Mouse (Mus musculus) lung, embryonic 15.5 days (tissue): ENCODE data around the gene Sgms2. TPM values are rescaled to one million over a fixed set of nuclear protein-coding genes. Genes with fewer than 3 reads are reported as not detected.

Experiments
- ATAC-seq: fragments of 200-750 bp; cut with Nextera tagmentation; 2 replicates; pipeline ENCODE4 v1.8.0; 2017; ENCODE audit warnings: moderate number of reproducible peaks, borderline replicate concordance; ENCODE audit not compliant: low FRiP score, low TSS enrichment; ENCODE audit errors: extremely low read depth
- H3K27ac ChIP-seq: fragments of 300-500 bp; sonication (generic); 2 replicates; pipeline ENCODE4 v1.5.1; 2015; ENCODE audit warnings: moderate library complexity, mild to moderate bottlenecking, inconsistent platforms
- H3K27me3 ChIP-seq: fragments of 300-500 bp; sonication (generic); 2 replicates; pipeline ENCODE4 v1.6.1; 2015; ENCODE audit warnings: inconsistent platforms
- H3K36me3 ChIP-seq: fragments of 300-500 bp; sonication (generic); 2 replicates; pipeline ENCODE4 v1.6.1; 2015; ENCODE audit warnings: inconsistent platforms
- H3K4me1 ChIP-seq: fragments of 300-500 bp; sonication (generic); 2 replicates; pipeline ENCODE4 v1.6.1; 2015; ENCODE audit warnings: inconsistent platforms
- H3K4me2 ChIP-seq: fragments of 300-500 bp; sonication (generic); 2 replicates; pipeline ENCODE4 v1.6.1; 2015; ENCODE audit warnings: inconsistent platforms, mild to moderate bottlenecking, moderate library complexity
- H3K4me3 ChIP-seq: fragments of 300-500 bp; sonication (generic); 2 replicates; pipeline ENCODE4 v1.5.1; 2015; ENCODE audit warnings: mild to moderate bottlenecking, inconsistent platforms
- H3K9ac ChIP-seq: fragments of 300-500 bp; sonication (generic); 2 replicates; pipeline ENCODE4 v1.6.1; 2015; ENCODE audit warnings: inconsistent platforms
- H3K9me3 ChIP-seq: fragments of 300-500 bp; sonication (generic); 2 replicates; pipeline ENCODE4 v1.6.1; 2016; ENCODE audit warnings: inconsistent platforms
- WGBS: fragments of 180-500 bp; shearing (Covaris S2); methylation state at CpG from one replicate; pipeline ENCODE4 v1.1.7; 2015; 5-methylcytosine and 5-hydroxymethylcytosine counted together
- polyA plus RNA-seq: library from polyadenylated mRNA; unstranded; fragments of >200 nt; fragmentation: Nextera tagmentation; extraction: Ambion mirVana; gene quantifications from 2 replicates; pipeline ENCODE4 v1.2.1, GENCODE M21; 2015

Gene Sgms2
- 2.9 and 3.5 TPM in 2 replicates for polyA plus RNA-seq

DNA sequence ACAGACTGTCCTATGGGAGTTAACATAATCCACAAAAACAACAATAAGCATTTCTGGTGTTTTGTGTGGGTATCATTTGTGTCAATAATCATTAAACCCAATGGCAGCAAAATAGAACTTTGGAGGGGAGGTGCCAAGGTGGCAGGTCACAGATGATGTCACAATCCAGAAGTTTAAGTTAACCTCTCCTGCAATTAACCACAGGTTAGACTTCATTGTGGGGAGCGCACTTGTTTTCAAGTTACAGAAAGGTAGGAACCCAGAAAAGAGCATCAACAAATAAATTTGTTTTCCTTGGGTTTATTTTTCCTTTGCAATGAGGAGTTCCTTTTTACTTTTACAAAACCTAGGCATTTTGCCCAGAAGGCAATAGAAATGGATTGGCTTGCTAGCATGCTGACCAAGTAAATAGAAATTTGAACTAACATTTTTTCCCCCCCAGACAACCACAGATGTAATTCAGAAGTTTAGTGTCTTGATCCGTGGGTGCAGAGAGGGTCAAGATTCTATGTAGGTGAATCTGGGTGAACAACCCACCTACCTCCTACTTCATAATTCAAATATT lies at the start of gene Sgms2:
Gene Sgms2 (minus strand): TSS at position 51 of the 565 bp plus-strand sequence.
- H3K9ac ChIP-seq = peak within 1 kb of the TSS; percentile 61
- H3K36me3 ChIP-seq = no peaks in the 10 kb centered on the region
- H3K27me3 ChIP-seq = peaks cover 36% of the 10 kb centered on the region
- H3K9me3 ChIP-seq = no peaks in the 10 kb centered on the region
- WGBS = 86% methylated on average over 2 of the region's 2 CpGs
- H3K4me2 ChIP-seq = peak within 1 kb of the TSS; percentile 94
- peaks cover 10% of the 10 kb centered on the region for H3K4me1 ChIP-seq
- H3K4me3 ChIP-seq = peak within 1 kb of the TSS; percentile 72
- ATAC-seq = no peak
- peak within 1 kb of the TSS; percentile 72 for H3K27ac ChIP-seq

DNA sequence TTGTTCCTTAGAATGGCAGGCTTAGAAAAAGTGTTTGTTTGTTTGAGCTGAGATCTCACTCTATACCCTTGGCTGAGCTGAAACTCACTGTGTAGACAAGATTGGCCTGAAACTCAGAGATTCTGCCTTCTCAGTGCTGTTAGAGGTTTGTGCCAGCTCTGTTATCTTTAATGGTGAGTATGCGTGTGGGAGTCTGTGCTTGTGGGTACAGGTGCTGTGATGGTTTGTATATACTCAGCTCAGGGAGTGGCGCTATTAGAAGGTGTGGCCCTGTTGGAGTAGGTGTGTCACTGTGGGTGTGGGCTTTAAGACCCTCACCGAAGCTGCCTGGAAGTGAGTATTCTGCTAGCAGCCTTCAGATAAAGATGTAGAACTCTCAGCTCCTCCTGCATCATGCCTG lies 34.0 kb upstream of the Sgms2 start:
- Histone ChIP-seq H3K27me3 (no peaks in the 10 kb centered on the region), H3K4me2 (no peak overlapping the region), H3K9ac (no peak overlapping the region), H3K27ac (no peak overlapping the region), H3K9me3 (no peaks in the 10 kb centered on the region), H3K36me3 (no peaks in the 10 kb centered on the region), H3K4me3 (no peak overlapping the region), H3K4me1 (peaks cover 18% of the 10 kb centered on the region; the same call in 1 of the 2 replicates)
- 60% methylated on average over 3 of the region's 3 CpGs for WGBS
- ATAC-seq = no peak

DNA sequence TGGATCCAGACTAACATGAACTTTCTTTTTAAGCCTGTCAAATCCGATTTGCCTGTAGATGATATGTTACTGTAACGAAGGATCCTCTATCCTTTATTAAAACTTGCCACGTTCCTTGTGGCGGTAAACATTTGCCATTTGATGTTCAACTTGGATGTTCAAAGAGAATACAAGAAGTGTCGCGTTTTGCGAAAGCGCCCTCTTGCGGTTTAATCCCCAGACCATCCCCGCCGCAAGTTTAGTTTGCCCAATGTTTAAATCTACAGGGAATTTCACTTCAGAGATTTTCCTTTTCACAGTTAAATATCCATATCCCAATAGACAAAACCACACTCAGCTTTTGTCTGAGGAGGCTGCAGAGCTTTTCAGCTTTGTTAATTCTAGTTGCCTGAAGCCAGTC lies 33.6 kb upstream of the Sgms2 start:
- no peak overlapping the region for H3K9ac ChIP-seq
- H3K4me3 ChIP-seq = no peak overlapping the region
- no peaks in the 10 kb centered on the region for H3K9me3 ChIP-seq
- peaks cover 18% of the 10 kb centered on the region; the same call in 1 of the 2 replicates for H3K4me1 ChIP-seq
- 26% methylated on average over 11 of the region's 11 CpGs for WGBS
- H3K36me3 ChIP-seq = no peaks in the 10 kb centered on the region
- no peak overlapping the region for H3K27ac ChIP-seq
- no peak for ATAC-seq
- no peaks in the 10 kb centered on the region for H3K27me3 ChIP-seq
- no peak overlapping the region for H3K4me2 ChIP-seq

DNA sequence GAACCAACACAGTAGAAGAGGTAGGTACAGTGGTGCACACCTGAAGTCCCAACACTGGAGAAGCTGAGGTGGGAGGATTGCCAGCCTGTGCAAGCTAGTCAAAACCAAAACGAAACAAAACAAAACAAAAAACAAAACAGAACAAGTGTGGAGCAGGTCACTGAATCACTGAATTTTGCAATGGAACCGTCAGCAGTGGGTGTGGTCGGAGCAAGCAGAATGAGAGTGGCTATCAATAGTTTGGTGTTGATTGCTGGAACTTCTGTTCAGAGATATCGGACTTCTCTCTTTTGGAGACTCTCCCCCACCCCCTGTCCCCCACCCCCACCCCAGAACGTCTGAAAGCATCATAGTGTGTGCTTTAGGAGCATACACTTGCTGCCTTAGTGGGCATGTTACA lies 33.0 kb upstream of the Sgms2 start:
- Histone ChIP-seq H3K27me3 (no peaks in the 10 kb centered on the region), H3K9ac (no peak overlapping the region), H3K27ac (no peak overlapping the region), H3K4me2 (no peak overlapping the region), H3K4me3 (no peak overlapping the region), H3K4me1 (peaks cover 18% of the 10 kb centered on the region; the same call in 1 of the 2 replicates), H3K9me3 (no peaks in the 10 kb centered on the region), H3K36me3 (no peaks in the 10 kb centered on the region)
- WGBS = 80% methylated on average over 5 of the region's 5 CpGs
- no peak for ATAC-seq

DNA sequence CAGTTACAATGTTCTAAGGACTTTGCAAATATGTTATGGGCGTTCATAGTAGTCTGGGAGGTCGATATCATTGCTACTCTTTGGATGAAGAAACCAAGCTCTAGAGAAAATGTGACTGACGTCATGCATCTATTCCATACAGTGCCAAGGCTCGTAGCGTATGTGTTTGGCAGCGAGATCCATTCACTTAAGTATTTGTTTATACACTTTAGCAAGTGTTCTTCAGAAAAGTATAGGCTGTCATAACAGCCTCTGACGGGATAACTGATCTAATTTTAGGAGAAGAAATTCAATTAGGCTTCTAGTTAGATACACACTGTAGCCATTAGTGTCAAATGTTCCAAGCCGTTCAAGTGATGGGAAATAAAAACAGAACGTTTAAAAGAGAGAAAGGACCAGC lies 32.5 kb upstream of the Sgms2 start:
- Histone ChIP-seq H3K4me2 (no peak overlapping the region), H3K27ac (no peak overlapping the region), H3K4me1 (peaks cover 18% of the 10 kb centered on the region; the same call in 1 of the 2 replicates), H3K9ac (no peak overlapping the region), H3K4me3 (no peak overlapping the region), H3K27me3 (no peaks in the 10 kb centered on the region), H3K36me3 (no peaks in the 10 kb centered on the region), H3K9me3 (no peaks in the 10 kb centered on the region)
- 41% methylated on average over 9 of the region's 9 CpGs for WGBS
- peak; percentile 67; the same call in 1 of the 2 replicates for ATAC-seq

DNA sequence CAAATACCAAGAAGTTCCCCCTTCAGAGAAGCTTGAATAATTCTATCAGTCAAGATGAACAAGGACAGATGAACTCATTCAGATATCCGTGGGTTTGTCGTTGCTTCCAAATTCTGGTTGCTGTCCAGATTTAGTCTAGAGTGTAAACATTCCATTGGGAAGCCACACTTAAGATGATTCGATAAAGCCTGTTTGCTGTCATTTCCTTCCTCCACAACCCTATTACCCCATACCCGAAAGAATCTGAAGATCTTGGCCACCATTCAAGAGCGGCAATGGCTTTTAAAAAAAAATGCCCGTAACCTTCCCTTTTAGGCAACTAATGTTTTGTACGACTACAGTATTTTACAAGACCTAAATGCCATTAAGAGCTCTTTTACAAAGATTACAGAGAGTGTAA lies 31.0 kb upstream of the Sgms2 start:
- peaks cover 18% of the 10 kb centered on the region; the same call in 1 of the 2 replicates for H3K4me1 ChIP-seq
- 22% methylated on average over 7 of the region's 7 CpGs for WGBS
- H3K27ac ChIP-seq = peak overlapping the region; percentile 27; the same call in 1 of the 2 replicates
- H3K9ac ChIP-seq = no peak overlapping the region
- no peaks in the 10 kb centered on the region for H3K27me3 ChIP-seq
- peak; percentile 66; the same call in 1 of the 2 replicates for ATAC-seq
- H3K9me3 ChIP-seq = no peaks in the 10 kb centered on the region
- no peak overlapping the region for H3K4me3 ChIP-seq
- no peak overlapping the region for H3K4me2 ChIP-seq
- no peaks in the 10 kb centered on the region for H3K36me3 ChIP-seq

DNA sequence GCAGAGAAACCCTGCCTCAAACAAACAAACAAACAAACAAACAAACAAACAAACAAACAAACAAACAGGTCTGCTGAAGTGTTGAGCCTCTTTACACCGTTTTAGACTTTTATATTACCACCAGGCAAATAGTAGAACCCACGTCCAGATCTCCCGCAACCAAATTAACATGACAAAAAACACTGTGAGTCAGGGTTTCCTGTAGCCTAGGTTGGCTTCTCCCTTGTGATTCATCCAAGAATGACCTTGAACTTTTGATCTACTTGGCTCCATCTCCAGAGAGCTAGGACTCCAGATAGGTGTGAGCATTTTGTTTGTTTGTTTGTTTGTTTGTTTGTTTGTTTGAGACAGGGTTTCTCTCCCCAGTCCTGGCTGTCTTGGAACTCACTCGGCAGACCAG lies 30.0 kb upstream of the Sgms2 start:
- no peak for ATAC-seq
- Histone ChIP-seq H3K9ac (no peak overlapping the region), H3K4me1 (peaks cover 20% of the 10 kb centered on the region; the same call in 1 of the 2 replicates), H3K4me3 (no peak overlapping the region), H3K4me2 (no peak overlapping the region), H3K36me3 (no peaks in the 10 kb centered on the region), H3K9me3 (no peaks in the 10 kb centered on the region), H3K27me3 (no peaks in the 10 kb centered on the region), H3K27ac (no peak overlapping the region)
- WGBS = 75% methylated on average over 4 of the region's 4 CpGs

DNA sequence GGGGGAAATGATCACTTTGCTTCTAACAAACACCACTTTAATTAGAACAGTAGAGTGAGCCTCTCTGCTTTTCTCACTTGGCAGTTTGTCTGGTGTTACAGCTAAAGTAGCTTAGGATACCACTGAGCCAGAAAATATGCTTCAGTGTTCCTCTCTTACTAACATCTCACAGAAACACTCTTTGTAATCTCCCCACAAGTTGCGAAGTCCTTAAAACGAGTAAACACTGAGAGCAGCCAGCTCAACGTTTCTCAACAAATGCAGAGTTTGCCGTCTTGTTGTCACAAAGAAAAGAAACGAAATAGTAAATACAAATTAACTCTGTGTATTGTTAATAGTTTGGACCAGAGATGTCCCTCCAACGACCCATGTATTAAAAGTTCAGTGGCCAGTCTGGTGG lies 26.5 kb upstream of the Sgms2 start:
- 43% methylated on average over 6 of the region's 6 CpGs for WGBS
- ATAC-seq = no peak
- Histone ChIP-seq H3K27ac (no peak overlapping the region), H3K4me3 (no peak overlapping the region), H3K27me3 (no peaks in the 10 kb centered on the region), H3K4me1 (peaks cover 7% of the 10 kb centered on the region; the same call in 1 of the 2 replicates), H3K36me3 (no peaks in the 10 kb centered on the region), H3K4me2 (no peak overlapping the region), H3K9me3 (no peaks in the 10 kb centered on the region), H3K9ac (no peak overlapping the region)

DNA sequence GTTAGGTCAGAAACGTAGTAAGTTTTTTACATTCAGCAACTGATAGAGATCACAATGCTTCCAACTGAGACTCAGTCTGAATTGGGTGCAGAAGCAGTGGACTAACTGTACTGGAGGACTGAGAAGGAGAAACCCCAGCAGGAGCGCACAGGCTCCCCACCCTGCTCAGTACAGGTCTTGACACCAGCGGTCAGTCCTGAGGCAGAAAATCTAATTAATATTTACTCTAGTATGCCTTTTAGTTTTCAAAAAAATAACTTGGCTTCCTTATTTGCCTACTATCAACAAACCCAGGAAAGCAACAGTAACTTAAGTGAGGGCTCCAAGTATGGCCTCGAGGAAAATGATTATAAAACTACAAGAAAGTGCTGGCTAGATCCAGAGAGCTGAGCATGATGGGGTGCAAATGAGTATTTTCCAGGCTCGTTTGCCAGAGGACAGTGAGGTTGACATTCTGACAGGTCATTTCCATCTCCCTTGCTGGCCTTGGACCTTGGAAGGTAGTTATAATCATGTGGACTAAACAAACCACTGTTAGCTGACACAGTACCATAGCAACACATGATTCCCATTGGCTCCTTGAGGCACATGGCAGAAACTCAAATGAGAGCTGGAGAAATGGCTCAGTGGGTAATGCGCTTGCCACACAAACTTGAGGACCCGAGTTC lies 25.3 kb upstream of the Sgms2 start:
- Histone ChIP-seq H3K27ac (0 out of 2 replicates have a peak overlapping the region, but pooled peaks have one; percentile 4), H3K9ac (no peak overlapping the region), H3K36me3 (no peaks in the 10 kb centered on the region), H3K4me2 (no peak overlapping the region), H3K4me1 (peaks cover 4% of the 10 kb centered on the region; the same call in 1 of the 2 replicates), H3K4me3 (no peak overlapping the region), H3K9me3 (no peaks in the 10 kb centered on the region), H3K27me3 (no peaks in the 10 kb centered on the region)
- 65% methylated on average over 7 of the region's 7 CpGs for WGBS
- peak; percentile 78 for ATAC-seq

DNA sequence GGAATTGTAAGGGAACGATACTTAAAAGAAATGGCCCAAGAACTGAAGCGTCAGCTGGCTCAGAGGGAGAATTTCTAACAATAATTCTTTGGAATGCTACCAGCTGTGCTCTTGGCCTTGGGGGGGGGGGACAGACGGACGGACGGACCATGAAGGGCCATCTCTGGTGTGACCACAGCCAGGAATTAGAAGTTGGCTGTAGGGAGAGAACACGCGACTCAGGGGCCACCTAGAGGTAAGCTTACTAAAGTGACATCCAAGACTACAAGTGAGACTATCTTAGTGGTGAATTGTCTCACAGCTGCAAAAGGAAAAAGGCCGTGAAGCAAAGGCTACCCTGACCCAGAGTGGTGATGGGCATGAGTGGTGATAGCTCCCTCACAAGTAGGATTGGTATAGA lies 20.4 kb upstream of the Sgms2 start:
- H3K9ac ChIP-seq = no peak overlapping the region
- 60% methylated on average over 8 of the region's 8 CpGs for WGBS
- no peaks in the 10 kb centered on the region for H3K36me3 ChIP-seq
- ATAC-seq = no peak
- H3K9me3 ChIP-seq = no peaks in the 10 kb centered on the region
- H3K4me1 ChIP-seq = peaks cover 4% of the 10 kb centered on the region; the same call in 1 of the 2 replicates
- no peak overlapping the region for H3K27ac ChIP-seq
- H3K4me3 ChIP-seq = no peak overlapping the region
- no peak overlapping the region for H3K4me2 ChIP-seq
- no peaks in the 10 kb centered on the region for H3K27me3 ChIP-seq

DNA sequence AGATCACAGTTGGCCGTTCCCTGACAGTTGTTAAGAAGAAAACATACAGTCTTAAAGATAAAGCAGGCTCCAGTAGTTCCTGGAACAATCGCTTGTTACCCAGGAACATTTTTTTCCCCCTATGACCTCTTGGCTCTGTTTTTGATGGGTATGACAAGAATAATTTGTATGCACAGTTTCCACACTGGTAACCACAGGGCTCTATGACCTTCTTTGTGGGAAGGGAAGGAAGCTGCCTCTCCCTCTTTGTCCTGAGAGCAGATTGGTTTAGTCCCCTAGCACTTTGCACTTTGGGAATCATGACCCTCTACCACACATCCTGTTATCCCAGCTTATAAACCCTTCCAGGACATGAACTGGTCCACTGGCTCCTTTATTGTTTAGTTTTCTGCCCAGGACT lies 16.8 kb upstream of the Sgms2 start:
- Histone ChIP-seq H3K27ac (no peak overlapping the region), H3K36me3 (no peaks in the 10 kb centered on the region), H3K9ac (no peak overlapping the region), H3K4me3 (no peak overlapping the region), H3K4me2 (no peak overlapping the region), H3K4me1 (no peaks in the 10 kb centered on the region), H3K9me3 (no peaks in the 10 kb centered on the region), H3K27me3 (no peaks in the 10 kb centered on the region)
- no peak for ATAC-seq
- WGBS = 18% methylated on average over 2 of the region's 2 CpGs

DNA sequence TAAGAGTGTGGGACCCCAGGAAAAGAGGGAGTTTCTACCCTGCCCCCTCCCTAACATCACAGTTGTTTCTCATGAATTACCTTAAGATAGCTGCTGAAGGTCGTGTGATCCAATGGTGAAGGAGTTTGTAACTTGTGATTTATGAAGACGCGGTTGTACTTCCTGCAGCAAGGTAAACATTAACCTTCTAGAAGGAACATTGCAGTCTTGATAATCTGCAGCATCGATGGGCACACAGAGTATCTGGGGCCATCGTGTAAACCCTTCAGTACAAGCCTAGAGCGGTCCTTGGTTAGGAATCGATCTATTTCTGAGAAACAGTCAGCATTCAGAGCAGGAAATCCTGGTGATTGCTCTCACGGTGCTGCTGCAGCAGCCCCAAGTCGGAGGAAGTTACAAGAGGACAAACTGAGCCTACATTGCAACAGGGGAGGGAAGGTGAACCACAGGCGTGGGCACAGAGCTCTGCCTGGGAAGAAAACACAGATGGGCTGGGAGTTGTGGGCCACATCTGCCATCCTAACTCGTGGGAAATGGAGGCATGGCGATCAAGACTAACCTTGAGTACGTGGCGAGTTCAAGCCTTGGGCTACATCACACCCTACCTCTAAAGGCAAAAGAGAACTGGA lies 13.5 kb upstream of the Sgms2 start:
- no peaks in the 10 kb centered on the region for H3K9me3 ChIP-seq
- 72% methylated on average over 14 of the region's 14 CpGs for WGBS
- no peak overlapping the region for H3K4me2 ChIP-seq
- no peak for ATAC-seq
- no peaks in the 10 kb centered on the region for H3K4me1 ChIP-seq
- no peaks in the 10 kb centered on the region for H3K36me3 ChIP-seq
- no peak overlapping the region for H3K9ac ChIP-seq
- no peak overlapping the region for H3K27ac ChIP-seq
- no peak overlapping the region for H3K4me3 ChIP-seq
- no peaks in the 10 kb centered on the region for H3K27me3 ChIP-seq
